Mouse (Mus musculus) monocyte, adult 5-6 weeks (primary cell): ENCODE measurements around the gene Wdr62. TPM values are rescaled to one million over a fixed set of nuclear protein-coding genes. Genes with fewer than 3 reads are reported as not detected.
"Not testable (repeated sequence)": the region's sequence is repeated elsewhere in the genome, so short reads cannot be mapped to it uniquely, and the experiment has no call there.

ENCODE experiments used
- ATAC-seq: fragments of 153-309, 156-312 bp; replicated peaks from 2 replicates; pipeline ENCODE4 v1.8.0; 2017; ENCODE audit warnings: mild to moderate bottlenecking; ENCODE audit not compliant: low TSS enrichment, insufficient number of reproducible peaks, severe bottlenecking, poor library complexity, low FRiP score
- total RNA-seq: library from RNA; stranded (forward); fragments of 200-1000, 200-491, 200-594 nt; gene quantifications from 3 replicates; pipeline ENCODE4 v1.2.3, GENCODE M21; 2017

The Wdr62 gene
- total RNA-seq, 1 experiment from 2014 or later, result 1.3 TPM

- ATAC-seq, result 0 out of 2 replicates have a peak, but pooled peaks have one; percentile 16
Observed at GRCm38 (mm10) chr7:30220008-30220356, 60.2 kb downstream of the Wdr62 start.

DNA sequence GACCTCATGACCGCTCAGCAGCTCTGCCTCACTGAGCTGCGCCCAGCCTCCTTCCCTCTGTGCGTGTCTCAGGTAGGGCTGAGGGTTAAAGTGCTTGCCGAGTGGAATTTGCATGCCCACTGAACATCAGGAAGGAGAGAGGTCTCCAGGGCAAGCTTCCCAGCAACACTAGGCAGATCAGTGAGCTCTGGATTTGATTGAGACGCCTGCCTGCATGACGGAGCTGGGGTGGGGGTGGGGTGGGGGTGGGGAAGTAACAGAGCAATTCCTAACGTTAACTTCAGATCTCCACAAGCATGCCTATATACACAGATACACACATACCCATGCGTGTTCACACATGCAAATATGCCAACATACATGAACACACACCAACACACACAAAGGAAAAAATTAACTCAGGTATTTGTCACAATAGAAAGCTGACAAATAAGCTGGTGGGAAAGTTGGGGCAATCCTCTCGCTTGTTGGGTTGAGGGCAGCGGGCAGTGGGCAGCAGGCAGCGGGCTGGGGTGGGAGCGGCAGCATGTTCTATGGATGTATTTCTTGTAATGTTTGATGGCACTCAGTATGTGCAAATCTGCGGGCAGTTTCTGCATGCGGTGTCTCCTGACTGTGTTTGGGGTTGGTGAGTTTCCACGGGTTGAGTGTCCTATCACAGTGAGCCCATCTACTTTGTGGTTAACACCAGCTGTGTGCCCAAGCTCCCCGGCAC is 60.8 kb downstream of the Wdr62 start:
- ATAC-seq, result peak; percentile 23; the same call in 1 of the 2 replicates

GRCm38 (mm10) chr7:30217277-30217676 is 62.9 kb downstream of the Wdr62 start:
- no peak for ATAC-seq

DNA sequence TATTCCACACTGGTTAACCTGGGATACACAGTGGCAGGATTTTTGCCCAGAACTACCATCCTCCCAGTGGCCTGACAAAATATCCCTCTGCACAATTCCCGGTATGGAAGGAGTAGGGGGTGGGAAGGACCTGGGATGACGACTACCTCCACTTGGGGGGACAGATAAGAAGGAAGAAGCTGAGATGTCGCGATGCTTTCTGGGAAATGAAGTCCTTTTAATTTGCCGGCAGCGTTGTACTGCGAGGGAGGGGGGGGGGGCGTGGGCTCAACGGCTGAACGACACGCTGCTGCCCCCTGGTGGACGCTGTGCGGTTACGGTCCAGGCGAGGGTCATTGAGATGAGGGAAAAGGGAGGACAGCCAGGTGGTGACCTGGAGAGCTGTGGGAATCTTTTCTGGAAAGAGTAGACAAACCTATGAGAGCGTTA is 63.5 kb downstream of the Wdr62 start:
- ATAC-seq, result peak; percentile 72

GRCm38 (mm10) chr7:30215875-30216274 is 64.3 kb downstream of the Wdr62 start:
- ATAC-seq, result no peak

GRCm38 (mm10) chr7:30213881-30214280 is 66.3 kb downstream of the Wdr62 start:
- ATAC-seq, result no peak

GRCm38 (mm10) chr7:30211025-30211424 is 69.2 kb downstream of the Wdr62 start:
- no peak for ATAC-seq

GRCm38 (mm10) chr7:30206364-30206763 is 73.9 kb downstream of the Wdr62 start:
- ATAC-seq, result not testable (repeated sequence)

- peak; percentile 93 for ATAC-seq
Observed at GRCm38 (mm10) chr7:30205383-30205782, 74.8 kb downstream of the Wdr62 start.

DNA sequence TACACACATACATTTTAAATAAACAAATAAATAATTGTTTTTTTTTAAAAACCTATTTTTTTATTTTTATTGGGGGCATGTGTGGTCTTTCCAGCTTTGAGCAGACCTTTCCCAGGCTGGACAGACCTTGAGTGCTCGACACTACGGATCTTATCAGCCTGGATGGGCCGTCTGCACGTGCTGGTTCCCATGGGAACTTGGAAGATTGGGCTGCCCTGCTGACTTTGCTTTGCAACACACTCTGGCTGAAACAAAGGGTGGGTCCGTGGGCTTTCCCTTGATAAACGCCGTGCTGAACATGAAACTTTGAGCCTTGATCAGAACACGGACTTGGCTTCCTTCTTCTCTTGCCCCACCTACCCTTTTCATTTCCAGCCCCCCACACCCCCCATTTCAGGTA is 75.8 kb downstream of the Wdr62 start:
- no peak for ATAC-seq

- no peak for ATAC-seq
Observed at GRCm38 (mm10) chr7:30202895-30203690, 77.1 kb downstream of the Wdr62 start.

DNA sequence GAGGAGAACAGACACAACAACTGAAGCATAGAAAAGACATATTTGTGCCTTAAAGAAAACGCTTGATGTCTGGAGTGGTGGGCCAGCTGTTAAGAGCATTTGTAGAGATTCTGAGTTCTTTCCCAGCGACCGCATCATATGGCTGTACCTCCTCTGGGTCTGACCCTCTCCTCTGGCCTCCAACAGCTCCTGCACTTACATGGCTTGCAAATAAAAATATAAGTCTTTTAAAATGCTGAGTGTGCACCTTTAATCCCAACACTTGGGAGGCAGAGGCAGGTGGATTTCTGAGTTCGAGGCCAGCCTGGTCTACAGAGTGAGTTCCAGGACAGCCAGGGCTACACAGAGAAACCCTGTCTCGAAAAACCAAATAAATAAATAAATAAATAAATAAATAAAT is 79.6 kb downstream of the Wdr62 start:
- not testable (repeated sequence) for ATAC-seq

GRCm38 (mm10) chr7:30200200-30200599 is 80.0 kb downstream of the Wdr62 start:
- ATAC-seq, result no peak

DNA sequence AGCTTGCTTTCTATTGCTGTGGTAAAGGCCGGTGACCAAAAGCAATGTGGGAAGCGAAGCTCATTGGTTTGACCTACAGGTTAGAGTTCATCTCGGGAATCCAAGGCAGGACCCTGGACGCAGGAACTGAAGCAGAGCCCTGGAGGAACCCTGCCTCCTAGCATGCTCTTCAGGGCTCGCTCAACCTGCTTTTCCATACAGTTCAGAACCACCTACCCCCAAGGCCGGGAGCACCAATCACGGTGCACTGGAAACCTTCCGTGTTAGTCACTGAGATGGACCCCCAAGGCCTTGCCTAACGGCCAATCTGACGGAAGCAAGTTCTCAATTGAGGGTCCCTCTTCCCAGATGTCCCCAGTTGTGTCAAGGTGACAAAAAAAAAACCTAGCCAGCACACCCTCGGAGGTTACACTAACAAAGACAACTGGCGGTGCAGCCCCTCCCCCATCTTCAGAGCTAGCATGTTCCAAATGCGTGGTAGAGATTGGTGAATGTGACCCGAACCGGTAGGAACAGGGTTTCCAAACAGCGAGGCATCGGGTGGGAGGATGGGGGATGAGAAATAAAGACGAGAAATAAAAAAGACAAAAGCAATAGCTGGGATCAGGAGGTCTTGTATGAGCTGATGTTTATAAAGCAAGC is 80.6 kb downstream of the Wdr62 start:
- no peak for ATAC-seq

DNA sequence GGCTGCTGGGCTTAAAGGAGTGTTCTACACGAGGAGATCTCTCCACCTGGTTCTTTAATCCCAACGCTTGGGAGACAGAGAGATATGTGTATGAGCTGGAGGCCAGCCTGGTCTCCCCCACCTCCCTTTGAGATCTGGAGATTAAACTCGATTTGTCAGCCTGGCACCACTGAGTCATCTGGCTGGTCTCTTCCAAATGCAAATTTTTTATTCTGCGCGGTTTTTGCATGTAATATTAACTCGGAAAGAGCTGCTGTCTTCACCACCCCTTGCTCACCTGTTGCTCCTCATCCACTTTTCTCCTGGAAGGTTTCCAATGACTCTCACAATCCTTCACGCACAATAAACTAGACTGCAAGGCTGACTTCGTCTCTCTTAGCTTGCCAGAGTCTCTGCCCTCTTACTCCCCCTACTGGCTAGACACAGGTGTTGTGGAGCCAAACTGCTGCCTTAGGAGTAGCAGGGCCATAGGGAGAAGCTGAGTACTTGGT is 81.7 kb downstream of the Wdr62 start, which contains the start of gene Capns1:
TSS of gene Capns1 (minus strand) at position 331 of the 491 bp plus-strand sequence.
- peak; percentile 73 for ATAC-seq

DNA sequence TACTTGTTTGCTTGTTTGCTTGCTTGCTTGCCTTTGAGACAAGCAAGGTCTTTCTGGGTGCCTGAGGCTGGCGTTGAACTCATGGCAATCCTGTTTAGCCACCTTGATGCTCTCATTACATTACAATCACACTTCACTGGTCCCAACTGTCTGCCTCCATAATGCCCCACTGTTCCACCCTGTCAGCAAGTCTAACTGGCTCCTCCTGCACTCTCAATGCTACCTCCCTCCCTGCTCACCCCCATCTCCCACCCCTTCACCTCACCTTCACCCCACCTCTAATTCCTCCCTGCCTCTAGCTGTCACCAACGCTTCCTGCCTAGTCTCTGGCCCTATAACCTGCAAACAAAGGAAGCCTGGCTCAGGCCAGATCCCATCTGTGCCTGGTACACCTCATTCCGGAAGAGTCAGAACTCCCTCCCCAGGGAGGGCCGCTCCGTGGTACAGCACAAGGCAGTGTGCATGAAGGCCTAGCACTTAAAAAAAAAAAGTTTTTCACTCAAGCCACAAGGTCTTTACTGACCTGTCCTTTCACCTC is 82.6 kb downstream of the Wdr62 start:
- ATAC-seq, result no peak

DNA sequence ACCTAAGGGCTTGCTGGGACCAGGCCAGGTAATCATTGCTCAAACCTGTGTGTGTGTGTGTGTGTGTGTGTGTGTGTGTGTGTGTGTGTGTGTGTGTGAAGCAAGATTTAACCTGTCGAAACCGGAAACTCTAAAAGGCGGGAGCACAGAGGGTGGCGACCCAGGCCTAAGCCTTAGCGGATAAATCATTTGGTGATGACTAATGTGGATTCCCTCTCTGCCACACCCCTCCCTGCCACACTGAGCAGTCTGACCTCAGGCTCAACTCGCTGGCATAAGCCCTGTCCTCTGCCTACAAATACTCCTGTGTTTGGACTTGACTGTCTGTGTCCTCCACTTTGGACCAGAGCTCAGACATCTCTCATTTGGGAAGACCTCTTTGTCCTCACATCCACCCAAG is 84.0 kb downstream of the Wdr62 start:
- ATAC-seq, result no peak

DNA sequence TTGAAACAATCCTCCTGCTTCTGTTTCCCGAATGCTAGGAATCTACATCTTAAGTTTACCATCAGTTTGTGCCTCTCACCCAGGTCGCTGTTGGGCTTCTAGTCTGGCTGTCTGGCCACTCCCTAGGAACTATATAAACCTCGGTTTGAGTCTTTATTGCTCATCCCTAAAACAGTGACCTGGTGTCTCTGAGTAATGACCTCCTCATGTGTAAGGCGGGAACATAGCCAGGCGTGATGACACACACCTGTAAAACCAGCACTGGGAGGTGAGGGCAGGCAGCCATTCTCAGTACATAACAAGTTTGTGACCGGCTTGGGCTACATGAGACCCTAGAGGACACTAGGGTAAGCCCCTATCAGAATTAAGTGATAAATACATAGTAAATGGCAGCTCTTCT is 84.8 kb downstream of the Wdr62 start:
- no peak for ATAC-seq

- ATAC-seq, result peak; percentile 90
Observed at GRCm38 (mm10) chr7:30194884-30195283, 85.3 kb downstream of the Wdr62 start.
